Mouse (Mus musculus) left cerebral cortex, adult 18-20 months (tissue): ENCODE results near the gene Llgl2. TPM values are rescaled to one million over a fixed set of nuclear protein-coding genes. Genes with fewer than 3 reads are reported as not detected.

ENCODE experiments used
- DNase-seq, 2 experiments: peaks; one replicate each; pipeline ENCODE4 v3.0.0; 2021 to 2022; ENCODE audit warnings: low spot score in 2 of 2, mixed read lengths in 1 of 2
- total RNA-seq, 2 experiments: library from RNA; stranded (reverse); gene quantifications; 2 replicates each; pipeline ENCODE4 v1.2.3; 2021

Llgl2 gene
- total RNA-seq, 2 experiments from 2014 or later = 3.6 to 4.5 TPM

DNA sequence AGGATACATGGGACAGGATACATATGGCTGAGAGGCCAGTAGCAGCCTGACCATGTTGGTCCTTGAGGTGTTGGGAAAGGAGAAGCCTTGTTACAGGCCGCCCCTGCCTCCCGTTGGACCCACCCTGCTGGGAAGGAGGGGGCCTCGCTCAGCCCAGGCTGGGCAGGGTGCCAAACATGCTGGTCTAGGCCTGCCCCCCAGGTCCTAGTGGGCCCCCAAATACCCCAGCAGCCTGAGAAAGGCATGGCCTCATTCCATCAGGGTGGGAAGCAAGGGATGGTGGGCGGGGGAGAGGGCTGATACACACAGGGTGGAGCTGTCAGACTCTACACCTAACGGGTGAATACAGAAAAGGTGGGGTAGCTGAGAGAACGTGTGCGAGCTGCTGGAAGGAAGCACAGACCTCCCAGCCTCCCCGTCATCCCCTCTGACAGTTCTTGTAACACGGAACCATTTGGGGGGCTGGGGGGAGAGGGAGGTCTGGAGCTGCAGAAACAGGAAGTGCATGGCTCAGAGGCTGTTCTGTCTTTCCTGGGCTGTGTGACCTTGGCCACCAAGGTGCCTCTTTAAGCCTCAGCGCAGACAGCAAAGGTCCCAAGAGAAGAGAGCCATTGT, 15.0 kb upstream of the Llgl2 start:
- no peak for DNase-seq

DNA sequence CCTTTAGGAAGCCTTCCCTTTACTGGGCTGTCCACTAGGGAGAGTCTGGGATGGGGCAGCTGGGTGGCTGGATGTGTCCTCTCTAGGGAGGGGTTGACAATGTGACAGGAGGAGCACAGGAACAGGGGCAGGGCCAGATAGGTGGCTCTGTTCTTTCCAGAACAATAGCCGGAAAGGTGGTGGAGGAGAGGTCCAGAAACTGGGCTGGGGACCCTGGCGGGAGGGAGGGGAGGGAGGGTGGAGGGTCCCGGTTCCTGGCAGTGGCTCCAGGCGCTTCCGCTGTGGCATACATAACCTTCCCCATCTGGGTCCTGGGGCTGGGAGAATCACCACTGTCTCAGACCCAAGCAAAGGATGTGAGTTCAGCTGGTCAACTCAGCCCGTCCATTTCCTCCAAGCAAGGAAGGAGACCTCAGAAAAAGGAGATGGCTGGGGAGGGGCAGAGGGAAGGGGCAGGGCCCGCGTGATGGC, 14.5 kb upstream of the Llgl2 start:
- DNase-seq = no peak

DNA sequence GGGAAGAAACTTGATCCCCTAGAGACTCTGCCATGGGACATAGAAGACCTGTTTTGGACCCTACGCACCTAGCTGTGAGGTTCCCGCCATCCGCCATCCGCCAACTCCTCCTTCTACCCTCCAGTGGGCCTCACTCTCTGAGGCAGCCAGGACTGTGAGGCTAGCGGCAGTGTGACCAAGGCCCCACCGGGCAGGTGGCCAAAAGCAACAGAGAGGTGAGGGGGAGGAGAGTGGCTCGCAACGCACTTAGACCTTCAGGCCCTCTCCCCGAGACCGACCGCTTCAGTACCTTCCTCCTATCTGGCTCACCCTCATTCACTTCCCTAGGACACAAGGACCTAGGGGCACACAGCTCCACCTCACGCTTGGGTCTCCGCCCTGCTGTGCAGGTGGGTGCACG, 13.5 kb upstream of the Llgl2 start:
- no peak for DNase-seq

- DNase-seq = no peak
Observed at GRCm38 (mm10) chr11:115811381-115812093, 12.3 kb upstream of the Llgl2 start.

- DNase-seq = no peak
Observed at GRCm38 (mm10) chr11:115812095-115812494, 11.8 kb upstream of the Llgl2 start.

DNA sequence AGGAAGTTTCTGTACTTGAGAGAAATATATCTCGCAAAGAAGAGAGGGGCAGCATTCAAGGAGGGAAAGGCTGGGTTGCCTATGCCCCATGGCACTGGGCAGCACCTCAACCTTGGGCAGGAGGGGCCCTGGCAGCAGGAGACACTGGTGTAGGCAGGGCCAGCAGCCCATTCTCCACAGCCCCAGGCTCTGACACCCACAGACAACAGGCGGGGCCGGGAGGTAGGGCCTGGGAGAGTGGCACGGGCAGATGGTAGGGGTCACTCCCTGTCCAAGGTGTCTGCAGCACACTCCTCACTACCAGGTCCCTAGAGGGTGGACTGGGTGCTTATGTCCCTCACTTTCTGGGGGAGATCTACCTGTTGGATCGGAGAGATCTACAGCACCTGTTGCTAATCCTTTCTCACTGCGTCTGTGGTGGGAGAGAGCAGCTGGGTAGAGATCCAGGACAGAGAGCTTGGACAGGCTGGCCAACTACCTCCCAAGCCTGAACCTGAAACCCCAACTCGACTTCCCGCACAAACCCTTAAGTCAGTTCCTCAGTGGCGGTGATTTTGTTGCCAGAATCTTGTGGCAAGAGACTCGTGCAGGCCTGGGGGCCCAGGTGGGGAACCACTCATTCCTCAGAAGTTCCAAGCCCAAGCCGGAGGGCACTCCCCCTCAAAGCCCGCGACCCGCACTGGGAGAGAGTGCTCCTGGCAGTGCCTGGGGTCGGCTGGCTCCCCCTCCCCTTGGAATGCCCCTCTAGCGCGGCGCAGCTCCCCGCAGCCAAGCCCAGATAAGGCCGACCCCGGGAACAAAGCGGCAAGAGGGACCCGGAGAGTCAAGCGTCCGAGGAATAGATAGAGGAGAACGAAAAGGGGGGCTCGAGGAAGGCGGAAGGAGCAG, 11.1 kb upstream of the Llgl2 start:
- no peak for DNase-seq

- peak; percentile 87 to 90 for DNase-seq
Observed at GRCm38 (mm10) chr11:115813507-115814296, 10.1 kb upstream of the Llgl2 start, which contains the start of gene Caskin2. TSS of gene Caskin2 (minus strand) at chr11:115813639.

DNA sequence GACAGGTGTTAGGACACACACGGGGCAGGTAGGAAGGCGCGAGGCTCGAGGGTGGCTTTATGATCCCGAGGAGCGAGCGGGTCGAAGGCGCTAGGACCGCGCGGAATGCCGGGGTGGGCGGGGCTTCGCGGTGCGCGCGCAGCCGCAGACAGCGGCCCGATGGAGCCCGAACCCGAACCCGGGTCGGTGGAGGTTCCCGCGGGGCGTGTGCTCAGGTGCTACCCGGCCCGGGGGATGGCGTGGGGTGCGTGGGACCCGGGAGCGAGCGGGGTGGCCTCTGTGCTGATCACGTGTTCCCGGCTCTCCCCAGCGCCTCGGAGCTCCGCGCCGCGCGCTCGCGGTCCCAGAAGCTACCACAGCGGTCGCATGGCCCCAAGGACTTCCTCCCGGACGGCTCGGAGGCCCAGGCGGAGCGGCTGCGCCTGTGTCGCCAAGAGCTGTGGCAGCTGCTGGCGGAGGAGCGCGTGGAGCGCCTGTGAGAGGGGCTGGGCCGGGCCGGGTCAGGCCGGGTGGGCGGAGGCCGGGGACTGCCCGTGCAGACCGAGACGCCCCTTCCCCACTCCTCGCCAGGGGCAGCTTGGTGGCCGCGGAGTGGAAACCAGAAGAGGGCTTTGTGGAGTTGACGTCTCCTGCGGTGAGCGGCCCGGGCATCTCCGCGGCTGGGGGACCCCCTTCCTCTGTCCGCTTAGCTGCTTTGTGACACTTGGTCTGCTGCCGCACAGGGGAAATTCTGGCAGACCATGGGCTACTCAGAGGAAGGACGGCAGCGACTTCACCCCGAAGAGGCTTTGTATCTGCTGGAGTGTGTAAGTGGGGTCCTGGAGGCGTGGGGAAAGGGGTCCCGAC, 9.0 kb upstream of the Llgl2 start, which contains the start of gene Tsen54:
Gene Tsen54 (plus strand): TSS at position 120 of the 846 bp plus-strand sequence.
- DNase-seq = peak; percentile 91

DNA sequence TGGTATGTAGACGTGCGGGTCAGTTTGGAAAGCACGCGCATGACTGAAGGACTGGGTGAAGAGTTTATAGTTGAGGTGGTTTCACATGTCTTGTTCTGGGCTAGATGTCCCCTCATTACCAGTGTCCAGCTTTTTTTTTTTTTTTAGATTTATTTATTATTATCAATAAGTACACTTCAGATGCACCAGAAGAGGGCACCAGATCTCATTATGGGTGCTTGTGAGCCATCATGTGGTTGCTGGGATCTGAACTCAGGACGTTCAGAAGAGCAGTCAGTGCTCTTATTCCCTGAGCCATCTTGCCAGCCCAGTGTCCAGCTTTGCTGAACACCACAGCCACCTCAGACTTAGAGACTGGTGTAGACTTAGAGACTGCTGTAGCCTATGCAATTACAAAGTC, 6.5 kb upstream of the Llgl2 start:
- DNase-seq = no peak

DNA sequence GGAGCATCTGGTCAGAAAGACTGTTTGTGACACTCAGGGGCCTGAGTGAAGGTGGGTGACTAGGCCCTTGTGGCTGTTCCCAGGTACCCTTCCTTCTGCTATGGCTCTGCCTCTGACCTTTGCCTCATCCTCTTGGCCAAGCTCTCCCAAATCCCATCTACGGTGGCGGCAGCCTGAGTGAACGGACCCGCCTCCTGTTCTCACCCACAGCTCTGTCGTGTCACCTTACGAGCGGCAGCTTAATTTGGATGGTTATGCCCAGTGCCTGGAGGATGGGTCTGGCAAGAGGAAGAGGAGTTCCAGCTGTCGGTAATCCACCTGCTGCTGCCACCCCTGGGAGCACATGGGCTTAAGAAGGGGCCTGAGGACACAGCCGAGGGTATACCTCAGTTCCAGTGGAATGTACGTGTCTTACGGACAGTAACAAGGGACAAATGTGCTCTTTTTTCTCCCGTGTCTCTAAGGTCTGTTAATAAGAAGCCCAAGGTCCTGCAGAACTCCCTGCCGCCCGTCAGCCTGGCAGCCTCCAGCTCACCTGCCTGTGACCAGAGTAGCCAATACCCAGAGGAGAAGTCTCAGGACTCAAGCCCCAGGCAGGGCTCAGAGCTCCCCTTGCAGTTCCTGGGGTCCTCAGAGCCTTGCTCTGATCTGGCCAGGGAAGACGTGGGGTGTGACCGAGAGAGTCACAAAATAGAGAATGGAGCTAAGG, 3.8 kb upstream of the Llgl2 start:
- DNase-seq = no peak

- no peak for DNase-seq
Observed at GRCm38 (mm10) chr11:115821001-115821400, 2.8 kb upstream of the Llgl2 start.

DNA sequence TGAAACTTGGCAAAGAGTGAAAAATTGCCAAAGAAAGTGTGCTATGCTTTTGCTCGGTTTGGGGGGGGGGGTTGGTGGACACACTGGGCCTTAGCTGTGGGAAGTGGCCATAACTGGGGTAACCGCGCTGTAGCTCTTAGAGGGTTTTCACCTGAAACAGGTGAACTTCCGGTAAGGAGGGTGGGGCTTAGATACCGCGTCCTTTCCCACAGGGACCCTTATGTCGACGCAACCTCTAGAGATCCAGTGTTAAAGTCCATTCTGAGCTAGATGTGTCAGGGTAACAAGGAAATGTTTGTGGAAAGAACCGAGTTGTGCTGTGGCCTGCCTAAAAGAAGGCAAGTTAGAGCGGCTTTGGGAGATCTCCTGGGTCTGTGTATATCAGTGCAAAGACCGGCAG, 964 bp downstream of the Llgl2 start:
- DNase-seq = no peak

DNA sequence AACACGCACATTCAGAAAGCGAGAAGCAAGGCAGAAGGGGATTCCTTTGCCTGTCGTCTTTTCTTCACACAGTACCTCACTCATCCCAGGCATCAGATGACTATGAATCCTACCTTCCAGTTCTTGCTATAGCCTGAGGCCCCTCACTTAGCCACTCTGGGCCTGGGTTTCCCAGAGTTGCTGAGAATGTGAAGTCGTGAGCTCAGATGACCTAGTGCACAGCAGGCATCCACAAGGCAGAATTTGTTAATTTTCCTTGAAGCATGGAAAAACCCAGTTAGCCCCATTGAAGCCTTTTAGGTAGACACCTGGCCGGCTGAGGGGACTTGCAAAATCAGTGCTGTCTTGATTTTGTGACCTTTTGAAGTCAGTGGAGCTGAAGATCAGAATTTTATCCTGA, 2.6 kb downstream of the Llgl2 start:
- DNase-seq = no peak

GRCm38 (mm10) chr11:115827624-115828023, 3.8 kb downstream of the Llgl2 start:
- DNase-seq = no peak

GRCm38 (mm10) chr11:115829036-115829435, 5.2 kb downstream of the Llgl2 start:
- no peak for DNase-seq

DNA sequence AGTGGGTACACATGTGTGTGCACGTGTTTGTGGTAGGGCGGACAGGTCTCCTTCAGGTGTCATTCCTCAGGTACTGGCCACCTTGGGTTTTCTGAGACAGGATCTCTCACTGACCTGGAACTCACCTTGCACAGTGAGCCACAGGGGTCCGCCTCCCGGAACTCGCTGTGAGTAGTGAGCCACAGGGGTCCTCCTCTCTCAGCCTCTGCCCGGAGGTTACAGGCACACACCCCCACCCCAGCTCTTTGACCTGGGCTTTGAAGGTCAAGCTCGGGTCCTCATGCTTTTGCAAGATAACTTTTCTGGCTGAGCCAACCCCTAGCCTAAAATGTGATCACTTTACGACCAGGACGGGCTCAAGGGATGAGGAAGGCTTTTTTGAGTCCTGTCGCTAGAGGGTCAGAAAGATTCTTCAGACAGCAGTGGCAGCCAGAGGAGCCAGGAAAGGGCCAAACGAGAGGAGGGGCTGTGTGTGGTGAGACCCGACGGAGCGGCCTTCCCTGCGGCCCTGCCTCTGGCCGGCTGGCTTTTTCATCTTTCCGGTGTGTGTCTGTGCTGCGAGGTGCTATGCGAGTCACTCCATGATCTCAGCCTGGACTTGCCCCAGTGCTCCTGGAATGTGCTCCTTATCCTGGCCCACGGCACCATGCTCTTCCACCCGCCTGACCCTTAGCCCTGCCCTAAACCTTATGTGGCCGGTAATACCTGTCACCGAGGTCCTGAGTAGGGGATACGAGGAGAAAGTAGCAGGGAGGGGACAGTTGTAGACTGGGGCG, 6.9 kb downstream of the Llgl2 start:
- no peak for DNase-seq

- DNase-seq = no peak
Observed at GRCm38 (mm10) chr11:115831518-115831917, 7.7 kb downstream of the Llgl2 start.

- DNase-seq = no peak
Observed at GRCm38 (mm10) chr11:115832064-115832463, 8.2 kb downstream of the Llgl2 start.

GRCm38 (mm10) chr11:115832523-115832922, 8.7 kb downstream of the Llgl2 start:
- no peak for DNase-seq
